Mouse (Mus musculus): ENCODE results near the gene Stx8.

- no peak for TF ChIP-seq CTCF (IDR thresholded peaks at IDR 0.05; ENCODE audit: low read depth)
- no peak for TF ChIP-seq EP300 (optimal IDR thresholded peaks at IDR 0.05)
Measured at GRCm38 (mm10) chr11:68155821-68156220, 189.8 kb downstream of the Stx8 start.

All from stomach, postnatal 0 days (tissue).